Mouse (Mus musculus): ENCODE measurements around the gene Car4. TPM values are rescaled to one million over a fixed set of nuclear protein-coding genes. Genes with fewer than 3 reads are reported as not detected.

Gene Car4
- polyA plus RNA-seq, 1 experiment from 2014 or later, result 11.4 TPM

DNA sequence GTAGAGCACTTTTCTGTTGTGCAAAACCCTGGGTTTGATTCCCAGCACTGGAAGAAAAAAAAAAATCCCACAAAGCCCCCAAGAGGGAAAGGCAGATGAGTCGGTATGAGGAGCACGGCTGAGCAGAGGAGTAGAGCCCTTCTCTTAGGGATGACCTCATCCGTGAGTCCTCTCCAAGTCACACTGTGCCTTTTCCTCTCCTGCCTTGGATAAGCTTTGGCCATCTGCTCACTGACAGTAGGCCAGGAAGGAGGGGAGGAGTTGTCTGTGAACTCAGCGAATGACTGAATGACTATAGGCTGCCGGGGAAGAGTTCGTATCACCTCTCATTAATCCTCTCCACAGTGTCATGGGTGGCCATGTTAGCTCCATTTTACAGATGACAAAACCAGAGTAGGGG is 3.2 kb downstream of the Car4 start:
- Histone ChIP-seq H3K9ac (ENCODE audit: low read depth, low read length) (no peak overlapping the region), H3K36me3 (ENCODE audit: control insufficient read depth, insufficient read depth, low read length) (no peaks in the 10 kb centered on the region), H3K9me3 (replicated peaks; ENCODE audit: control insufficient read depth, low read length) (no peaks in the 10 kb centered on the region), H3K27me3 (ENCODE audit: control insufficient read depth, insufficient read depth, low read length) (peaks cover 34% of the 10 kb centered on the region), H3K27ac (ENCODE audit: low read depth, low read length) (no peak overlapping the region), H3K4me3 (ENCODE audit: low read depth, low read length) (no peak overlapping the region), H3K4me1 (ENCODE audit: control insufficient read depth, insufficient read depth, low read length) (peaks cover 17% of the 10 kb centered on the region), H3K4me2 (no peak overlapping the region)
- ATAC-seq (replicated peaks; ENCODE audit: insufficient number of reproducible peaks, low FRiP score, low TSS enrichment), result no peak
- WGBS (ENCODE audit: insufficient replicate concordance), result 64% methylated on average over 6 of the region's 6 CpGs

DNA sequence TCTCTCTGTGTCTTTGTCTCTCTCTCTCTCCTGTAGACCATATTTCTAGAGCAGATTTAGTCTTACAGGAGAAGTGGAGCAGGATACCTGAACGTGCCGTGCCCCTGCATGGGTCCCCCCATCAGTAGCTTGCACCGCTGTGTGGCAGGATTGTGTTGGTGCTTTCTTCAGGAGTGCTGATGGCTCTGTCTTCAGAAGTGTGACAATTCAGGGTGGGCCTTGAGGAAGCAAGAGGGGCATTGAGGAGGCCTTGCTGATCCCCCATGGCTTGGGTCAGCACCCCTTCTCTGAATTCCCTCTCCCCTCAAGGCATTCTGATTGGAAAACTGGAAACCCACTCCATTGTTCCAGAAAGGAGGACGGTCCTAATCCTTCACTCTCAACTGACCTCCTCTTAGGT is 4.0 kb downstream of the Car4 start:
- no peaks in the 10 kb centered on the region for H3K9me3 ChIP-seq (replicated peaks; ENCODE audit: control insufficient read depth, low read length)
- H3K27ac ChIP-seq (ENCODE audit: low read depth, low read length), result no peak overlapping the region
- no peak for ATAC-seq (replicated peaks; ENCODE audit: insufficient number of reproducible peaks, low FRiP score, low TSS enrichment)
- no peak overlapping the region for H3K4me3 ChIP-seq (ENCODE audit: low read depth, low read length)
- H3K4me1 ChIP-seq (ENCODE audit: control insufficient read depth, insufficient read depth, low read length), result peaks cover 17% of the 10 kb centered on the region
- no peak overlapping the region for H3K9ac ChIP-seq (ENCODE audit: low read depth, low read length)
- H3K27me3 ChIP-seq (ENCODE audit: control insufficient read depth, insufficient read depth, low read length), result peaks cover 26% of the 10 kb centered on the region
- H3K4me2 ChIP-seq, result no peak overlapping the region
- WGBS (ENCODE audit: insufficient replicate concordance), result 93% methylated on average over 4 of the region's 4 CpGs
- H3K36me3 ChIP-seq (ENCODE audit: control insufficient read depth, insufficient read depth, low read length), result no peaks in the 10 kb centered on the region

DNA sequence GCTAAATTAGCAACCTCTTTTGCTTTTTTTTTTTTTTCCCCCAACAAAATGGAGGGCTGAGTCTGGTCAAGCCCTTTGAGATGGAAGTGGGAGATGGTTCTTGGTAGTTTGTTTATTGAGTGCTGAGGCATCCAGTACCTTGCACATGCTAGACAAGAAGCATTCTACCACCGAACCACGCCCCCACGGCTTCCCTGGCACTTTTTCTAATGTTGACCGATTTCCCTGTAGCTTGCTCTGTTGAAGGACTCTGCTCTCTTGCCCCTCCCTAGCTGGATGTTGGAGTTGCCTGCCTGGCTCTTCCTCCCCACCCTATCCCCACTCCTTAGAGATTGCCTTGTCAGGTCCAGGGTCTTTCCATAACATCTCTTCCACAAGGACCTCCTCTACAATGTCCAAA is 5.0 kb downstream of the Car4 start:
- 84% methylated on average over 4 of the region's 4 CpGs for WGBS (ENCODE audit: insufficient replicate concordance)
- no peak for ATAC-seq (replicated peaks; ENCODE audit: insufficient number of reproducible peaks, low FRiP score, low TSS enrichment)

DNA sequence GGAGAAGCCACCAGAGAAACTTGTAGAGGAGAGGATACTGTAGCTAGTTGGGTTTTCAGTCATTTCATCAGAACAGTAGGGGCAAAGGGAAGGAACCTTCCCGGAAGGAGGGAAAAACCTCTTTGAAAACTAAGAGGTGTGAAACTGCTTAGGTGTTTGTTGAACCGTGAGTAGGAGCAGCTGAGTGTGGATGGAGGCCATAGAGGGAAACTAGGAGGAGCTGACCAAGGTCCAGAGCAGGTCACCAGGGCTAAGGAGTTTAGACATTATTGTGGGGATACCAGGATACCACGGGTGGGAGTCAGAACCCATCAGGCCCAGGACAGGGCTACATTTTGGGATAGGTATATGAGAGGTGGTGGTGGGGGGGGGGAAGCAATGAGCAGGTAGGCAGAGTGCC is 6.0 kb downstream of the Car4 start:
- H3K27ac ChIP-seq (ENCODE audit: low read depth, low read length), result no peak overlapping the region
- H3K9me3 ChIP-seq (replicated peaks; ENCODE audit: control insufficient read depth, low read length), result no peaks in the 10 kb centered on the region
- WGBS (ENCODE audit: insufficient replicate concordance), result 77% methylated on average over 3 of the region's 3 CpGs
- H3K4me2 ChIP-seq, result no peak overlapping the region
- peaks cover 14% of the 10 kb centered on the region for H3K4me1 ChIP-seq (ENCODE audit: control insufficient read depth, insufficient read depth, low read length)
- no peak overlapping the region for H3K9ac ChIP-seq (ENCODE audit: low read depth, low read length)
- ATAC-seq (replicated peaks; ENCODE audit: insufficient number of reproducible peaks, low FRiP score, low TSS enrichment), result no peak
- no peaks in the 10 kb centered on the region for H3K36me3 ChIP-seq (ENCODE audit: control insufficient read depth, insufficient read depth, low read length)
- H3K27me3 ChIP-seq (ENCODE audit: control insufficient read depth, insufficient read depth, low read length), result peaks cover 7% of the 10 kb centered on the region
- no peak overlapping the region for H3K4me3 ChIP-seq (ENCODE audit: low read depth, low read length)

More for the DNA sequence above, 5.0 kb downstream of the Car4 start:
- no peak overlapping the region for H3K27ac ChIP-seq (ENCODE audit: low read depth, low read length)
- H3K27me3 ChIP-seq (ENCODE audit: control insufficient read depth, insufficient read depth, low read length), result peaks cover 17% of the 10 kb centered on the region
- peaks cover 19% of the 10 kb centered on the region for H3K4me1 ChIP-seq (ENCODE audit: control insufficient read depth, insufficient read depth, low read length)
- H3K36me3 ChIP-seq (ENCODE audit: control insufficient read depth, insufficient read depth, low read length), result no peaks in the 10 kb centered on the region
- H3K9me3 ChIP-seq (replicated peaks; ENCODE audit: control insufficient read depth, low read length), result no peaks in the 10 kb centered on the region
- H3K4me2 ChIP-seq, result no peak overlapping the region
- H3K4me3 ChIP-seq (ENCODE audit: low read depth, low read length), result no peak overlapping the region
- H3K9ac ChIP-seq (ENCODE audit: low read depth, low read length), result no peak overlapping the region

DNA sequence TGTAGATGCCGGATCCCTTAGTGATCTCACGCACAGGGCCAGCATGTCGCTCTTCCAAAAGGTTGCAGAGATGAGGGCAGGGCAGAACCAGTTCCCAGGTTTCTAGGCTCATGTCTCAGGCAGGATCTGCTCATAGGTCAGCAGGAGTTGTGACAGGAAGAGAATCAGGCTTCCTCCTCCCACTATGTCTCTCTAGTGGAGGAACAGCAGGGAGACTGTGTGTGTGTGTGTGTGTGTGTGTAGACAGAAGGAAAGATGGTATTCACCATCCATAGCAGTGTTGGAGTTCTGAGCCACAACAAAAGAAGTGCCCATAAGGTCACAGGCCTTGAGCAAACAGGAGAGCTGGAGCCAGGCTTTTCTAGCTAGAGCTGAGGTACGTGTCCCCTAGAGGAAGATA is 9.1 kb downstream of the Car4 start:
- H3K9ac ChIP-seq (ENCODE audit: low read depth, low read length), result no peak overlapping the region
- H3K27me3 ChIP-seq (ENCODE audit: control insufficient read depth, insufficient read depth, low read length), result no peaks in the 10 kb centered on the region
- no peak overlapping the region for H3K4me2 ChIP-seq
- ATAC-seq (replicated peaks; ENCODE audit: insufficient number of reproducible peaks, low FRiP score, low TSS enrichment), result no peak
- WGBS (ENCODE audit: insufficient replicate concordance), result 65% methylated on average over 4 of the region's 4 CpGs
- no peak overlapping the region for H3K27ac ChIP-seq (ENCODE audit: low read depth, low read length)
- peaks cover 6% of the 10 kb centered on the region for H3K4me1 ChIP-seq (ENCODE audit: control insufficient read depth, insufficient read depth, low read length)
- H3K36me3 ChIP-seq (ENCODE audit: control insufficient read depth, insufficient read depth, low read length), result no peaks in the 10 kb centered on the region
- no peaks in the 10 kb centered on the region for H3K9me3 ChIP-seq (replicated peaks; ENCODE audit: control insufficient read depth, low read length)
- no peak overlapping the region for H3K4me3 ChIP-seq (ENCODE audit: low read depth, low read length)

DNA sequence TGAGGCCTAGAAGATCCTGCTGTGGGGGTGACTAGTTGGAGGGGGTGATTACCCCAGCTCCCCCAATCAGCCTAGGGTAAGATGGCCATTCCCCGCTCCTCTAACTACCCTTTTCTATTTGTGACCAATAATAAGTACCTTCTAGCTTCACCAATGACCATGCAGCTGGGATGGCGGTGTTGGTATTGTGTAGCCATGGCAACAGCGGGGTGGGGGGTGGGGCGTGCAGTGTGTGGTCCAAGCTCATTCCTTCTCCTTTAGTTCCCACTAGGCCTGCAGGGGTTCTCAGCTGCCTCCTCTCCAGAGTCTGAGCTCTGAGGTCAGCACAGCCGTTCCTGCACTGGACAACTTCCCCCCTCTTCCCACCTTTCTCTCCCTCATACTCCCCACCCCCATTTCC is 9.5 kb downstream of the Car4 start:
- peaks cover 6% of the 10 kb centered on the region for H3K4me1 ChIP-seq (ENCODE audit: control insufficient read depth, insufficient read depth, low read length)
- no peak overlapping the region for H3K4me2 ChIP-seq
- H3K9me3 ChIP-seq (replicated peaks; ENCODE audit: control insufficient read depth, low read length), result no peaks in the 10 kb centered on the region
- H3K36me3 ChIP-seq (ENCODE audit: control insufficient read depth, insufficient read depth, low read length), result no peaks in the 10 kb centered on the region
- no peaks in the 10 kb centered on the region for H3K27me3 ChIP-seq (ENCODE audit: control insufficient read depth, insufficient read depth, low read length)
- WGBS (ENCODE audit: insufficient replicate concordance), result 30% methylated on average over 5 of the region's 5 CpGs
- no peak overlapping the region for H3K27ac ChIP-seq (ENCODE audit: low read depth, low read length)
- no peak overlapping the region for H3K4me3 ChIP-seq (ENCODE audit: low read depth, low read length)
- H3K9ac ChIP-seq (ENCODE audit: low read depth, low read length), result no peak overlapping the region
- no peak for ATAC-seq (replicated peaks; ENCODE audit: insufficient number of reproducible peaks, low FRiP score, low TSS enrichment)

DNA sequence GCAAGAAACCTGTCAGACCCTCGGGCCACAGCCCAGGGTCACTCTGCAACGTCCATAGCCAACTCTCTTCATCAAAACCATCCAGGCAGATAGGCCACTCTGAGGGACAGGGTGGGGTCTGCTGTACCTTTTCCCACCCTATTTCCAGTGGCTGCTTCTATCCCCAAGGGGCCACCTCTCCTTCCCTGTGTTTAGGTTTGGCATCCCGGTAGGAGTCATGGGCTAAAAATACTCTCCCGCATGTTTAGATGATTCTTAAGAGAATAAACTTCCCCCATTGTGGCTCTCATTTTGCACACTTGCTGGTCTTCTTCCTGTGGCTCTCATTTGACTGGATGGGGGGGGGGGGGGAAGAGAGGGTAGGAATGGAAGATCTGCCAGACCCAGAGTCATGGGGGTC is 10.7 kb downstream of the Car4 start:
- H3K9ac ChIP-seq (ENCODE audit: low read depth, low read length), result no peak overlapping the region
- no peak overlapping the region for H3K4me2 ChIP-seq
- ATAC-seq (replicated peaks; ENCODE audit: insufficient number of reproducible peaks, low FRiP score, low TSS enrichment), result no peak
- WGBS (ENCODE audit: insufficient replicate concordance), result 63% methylated on average over 4 of the region's 4 CpGs
- H3K36me3 ChIP-seq (ENCODE audit: control insufficient read depth, insufficient read depth, low read length), result no peaks in the 10 kb centered on the region
- no peaks in the 10 kb centered on the region for H3K9me3 ChIP-seq (replicated peaks; ENCODE audit: control insufficient read depth, low read length)
- peaks cover 6% of the 10 kb centered on the region for H3K4me1 ChIP-seq (ENCODE audit: control insufficient read depth, insufficient read depth, low read length)
- no peak overlapping the region for H3K4me3 ChIP-seq (ENCODE audit: low read depth, low read length)
- no peaks in the 10 kb centered on the region for H3K27me3 ChIP-seq (ENCODE audit: control insufficient read depth, insufficient read depth, low read length)
- no peak overlapping the region for H3K27ac ChIP-seq (ENCODE audit: low read depth, low read length)

DNA sequence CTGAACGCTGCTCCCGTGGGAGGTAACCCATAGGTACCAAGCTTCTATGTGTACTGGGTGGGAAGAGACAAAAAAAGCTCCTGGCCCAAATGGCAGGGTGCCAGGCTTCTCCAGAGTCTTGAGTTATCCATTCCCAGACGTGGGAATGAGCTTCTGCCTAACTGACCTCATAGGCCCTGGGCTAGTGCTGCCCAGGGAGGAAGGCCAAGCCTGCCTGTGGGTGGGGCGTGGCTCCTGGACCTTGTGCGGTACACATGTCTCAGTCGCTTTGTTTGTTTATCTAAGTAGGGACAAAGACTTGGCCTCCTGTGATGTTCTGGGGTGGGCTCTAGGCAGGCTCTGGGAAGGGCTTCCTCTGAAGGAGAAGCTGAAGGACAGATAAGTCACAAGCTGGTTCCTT is 11.2 kb downstream of the Car4 start:
- no peak for ATAC-seq (replicated peaks; ENCODE audit: insufficient number of reproducible peaks, low FRiP score, low TSS enrichment)
- WGBS (ENCODE audit: insufficient replicate concordance), result 40% methylated on average over 6 of the region's 6 CpGs

DNA sequence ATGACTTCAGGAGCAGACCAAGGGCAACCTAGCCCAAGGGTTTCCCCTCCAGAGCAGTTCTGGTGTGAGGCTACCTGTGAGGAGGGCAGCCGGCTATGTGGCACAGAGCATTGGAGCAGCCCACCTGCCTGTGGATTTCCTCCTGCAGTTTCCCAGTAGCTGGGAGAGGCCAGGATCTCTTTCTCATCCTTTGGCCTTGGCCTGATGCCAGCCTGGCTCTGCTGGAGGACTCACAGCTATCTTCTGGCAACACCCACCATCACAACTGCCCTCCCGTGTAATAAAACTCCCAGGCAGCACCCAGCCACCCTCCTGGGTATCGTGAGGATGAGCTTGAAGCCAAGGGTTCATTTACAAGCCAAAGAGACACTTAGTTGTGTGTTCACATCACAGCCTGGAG is 14.5 kb downstream of the Car4 start:
- 44% methylated on average over 3 of the region's 3 CpGs for WGBS (ENCODE audit: insufficient replicate concordance)

More for the DNA sequence above, 11.2 kb downstream of the Car4 start:
- Histone ChIP-seq H3K4me1 (ENCODE audit: control insufficient read depth, insufficient read depth, low read length) (peaks cover 6% of the 10 kb centered on the region), H3K9me3 (replicated peaks; ENCODE audit: control insufficient read depth, low read length) (no peaks in the 10 kb centered on the region), H3K27ac (ENCODE audit: low read depth, low read length) (no peak overlapping the region), H3K4me2 (no peak overlapping the region), H3K9ac (ENCODE audit: low read depth, low read length) (no peak overlapping the region), H3K4me3 (ENCODE audit: low read depth, low read length) (no peak overlapping the region), H3K36me3 (ENCODE audit: control insufficient read depth, insufficient read depth, low read length) (no peaks in the 10 kb centered on the region), H3K27me3 (ENCODE audit: control insufficient read depth, insufficient read depth, low read length) (no peaks in the 10 kb centered on the region)

More for the DNA sequence above, 14.5 kb downstream of the Car4 start:
- Histone ChIP-seq H3K27ac (ENCODE audit: low read depth, low read length) (no peak overlapping the region), H3K36me3 (ENCODE audit: control insufficient read depth, insufficient read depth, low read length) (no peaks in the 10 kb centered on the region), H3K4me2 (no peak overlapping the region), H3K9ac (ENCODE audit: low read depth, low read length) (no peak overlapping the region), H3K4me1 (ENCODE audit: control insufficient read depth, insufficient read depth, low read length) (peaks cover 6% of the 10 kb centered on the region), H3K9me3 (replicated peaks; ENCODE audit: control insufficient read depth, low read length) (no peaks in the 10 kb centered on the region), H3K4me3 (ENCODE audit: low read depth, low read length) (no peak overlapping the region), H3K27me3 (ENCODE audit: control insufficient read depth, insufficient read depth, low read length) (no peaks in the 10 kb centered on the region)
- no peak for ATAC-seq (replicated peaks; ENCODE audit: insufficient number of reproducible peaks, low FRiP score, low TSS enrichment)

Data from heart, embryonic 11.5 days (tissue).